Mouse (Mus musculus) megakaryocyte, embryonic 14.5 days (primary cell): ENCODE results near the gene Bdh1. TPM values are rescaled to one million over a fixed set of nuclear protein-coding genes. Genes with fewer than 3 reads are reported as not detected.

ENCODE experiments used
- H3K27me3 ChIP-seq: replicated peaks from 2 replicates; pipeline ENCODE3; 2012; ENCODE audit warnings: inconsistent platforms
- H3K36me3 ChIP-seq: replicated peaks from 2 replicates; pipeline ENCODE3; 2012; ENCODE audit warnings: low read length, inconsistent platforms, mixed read lengths
- H3K4me1 ChIP-seq: 2 replicates; pipeline ENCODE4 v1.6.1; 2012; ENCODE audit warnings: inconsistent platforms
- H3K4me3 ChIP-seq: replicated peaks from 2 replicates; pipeline ENCODE3; 2012; ENCODE audit warnings: moderate library complexity, mild to moderate bottlenecking, inconsistent platforms
- H3K9me3 ChIP-seq: 2 replicates; pipeline ENCODE4 v1.6.1; 2012; ENCODE audit warnings: inconsistent platforms
- FLI1 ChIP-seq: IDR thresholded peaks from 2 replicates; pipeline ENCODE4 v1.6.1; 2012; ENCODE audit warnings: low read length, inconsistent platforms, mixed read lengths
- GATA1 ChIP-seq: IDR thresholded peaks from 3 replicates; pipeline ENCODE4 v1.6.1; 2012; ENCODE audit warnings: mixed read lengths, low read length, inconsistent platforms, borderline replicate concordance
- polyA plus RNA-seq: library from polyadenylated mRNA; stranded (reverse); fragments of >175 nt; gene quantifications from 2 replicates; pipeline ENCODE4 v1.2.3, GENCODE M21; 2012; ENCODE audit warnings: low replicate concordance; ENCODE audit not compliant: insufficient read depth

The Bdh1 gene
- polyA plus RNA-seq, 1 experiment: 9.9 TPM

- peaks cover 5% of the 10 kb centered on the region for H3K4me1 ChIP-seq
- no peak for TF ChIP-seq FLI1
- no peak for TF ChIP-seq GATA1
- peaks cover 23% of the 10 kb centered on the region for H3K27me3 ChIP-seq
- no peak overlapping the region for H3K4me3 ChIP-seq
- H3K9me3 ChIP-seq: peaks cover 38% of the 10 kb centered on the region
- no peaks in the 10 kb centered on the region for H3K36me3 ChIP-seq
Observed at GRCm38 (mm10) chr16:31475123-31475968, 53.3 kb downstream of the Bdh1 start.

- Histone ChIP-seq H3K4me1 (peaks cover 3% of the 10 kb centered on the region), H3K36me3 (no peaks in the 10 kb centered on the region), H3K27me3 (peaks cover 23% of the 10 kb centered on the region), H3K4me3 (no peak overlapping the region), H3K9me3 (peaks cover 42% of the 10 kb centered on the region)
- TF ChIP-seq FLI1 (no peak), GATA1 (no peak)
Observed at GRCm38 (mm10) chr16:31476872-31477603, 55.0 kb downstream of the Bdh1 start.

- H3K9me3 ChIP-seq: peaks cover 10% of the 10 kb centered on the region
- no peaks in the 10 kb centered on the region for H3K36me3 ChIP-seq
- no peak overlapping the region for H3K4me3 ChIP-seq
- no peaks in the 10 kb centered on the region for H3K4me1 ChIP-seq
- peaks cover 14% of the 10 kb centered on the region for H3K27me3 ChIP-seq
- TF ChIP-seq GATA1: no peak
- no peak for TF ChIP-seq FLI1
Observed at GRCm38 (mm10) chr16:31485336-31485735, 63.3 kb downstream of the Bdh1 start.

GRCm38 (mm10) chr16:31487266-31487665, 65.2 kb downstream of the Bdh1 start:
- H3K4me1 ChIP-seq: no peaks in the 10 kb centered on the region
- H3K36me3 ChIP-seq: no peaks in the 10 kb centered on the region
- no peak overlapping the region for H3K4me3 ChIP-seq
- H3K27me3 ChIP-seq: peaks cover 24% of the 10 kb centered on the region
- no peaks in the 10 kb centered on the region for H3K9me3 ChIP-seq
- no peak for TF ChIP-seq FLI1

- TF ChIP-seq FLI1: no peak
- TF ChIP-seq GATA1: no peak
- H3K4me1 ChIP-seq: peaks cover 6% of the 10 kb centered on the region; the same call in 1 of the 2 replicates
- no peaks in the 10 kb centered on the region for H3K36me3 ChIP-seq
- peaks cover 36% of the 10 kb centered on the region for H3K27me3 ChIP-seq
- H3K4me3 ChIP-seq: no peak overlapping the region
- H3K9me3 ChIP-seq: no peaks in the 10 kb centered on the region
Observed at GRCm38 (mm10) chr16:31489096-31489495, 67.0 kb downstream of the Bdh1 start.

GRCm38 (mm10) chr16:31490967-31491366, 68.9 kb downstream of the Bdh1 start:
- H3K4me1 ChIP-seq: peaks cover 6% of the 10 kb centered on the region; the same call in 1 of the 2 replicates
- no peak for TF ChIP-seq FLI1
- TF ChIP-seq GATA1: no peak
- peak overlapping the region; percentile 1 for H3K4me3 ChIP-seq
- H3K9me3 ChIP-seq: no peaks in the 10 kb centered on the region
- H3K27me3 ChIP-seq: peaks cover 46% of the 10 kb centered on the region
- no peaks in the 10 kb centered on the region for H3K36me3 ChIP-seq

- H3K4me1 ChIP-seq: peaks cover 11% of the 10 kb centered on the region; the same call in 1 of the 2 replicates
- TF ChIP-seq GATA1 (no peak), FLI1 (no peak)
- H3K36me3 ChIP-seq: no peaks in the 10 kb centered on the region
- no peaks in the 10 kb centered on the region for H3K9me3 ChIP-seq
- no peak overlapping the region for H3K4me3 ChIP-seq
- peaks cover 46% of the 10 kb centered on the region for H3K27me3 ChIP-seq
Observed at GRCm38 (mm10) chr16:31492921-31493549, 71.0 kb downstream of the Bdh1 start.

GRCm38 (mm10) chr16:31493550-31493965, 71.5 kb downstream of the Bdh1 start:
- Histone ChIP-seq H3K4me3 (no peak overlapping the region), H3K4me1 (peaks cover 17% of the 10 kb centered on the region), H3K27me3 (peaks cover 43% of the 10 kb centered on the region), H3K36me3 (no peaks in the 10 kb centered on the region), H3K9me3 (no peaks in the 10 kb centered on the region)
- TF ChIP-seq GATA1: no peak
- no peak for TF ChIP-seq FLI1

GRCm38 (mm10) chr16:31493991-31494390, 71.9 kb downstream of the Bdh1 start:
- Histone ChIP-seq H3K4me1 (peaks cover 21% of the 10 kb centered on the region), H3K36me3 (no peaks in the 10 kb centered on the region), H3K4me3 (no peak overlapping the region), H3K9me3 (no peaks in the 10 kb centered on the region), H3K27me3 (peaks cover 41% of the 10 kb centered on the region)
- TF ChIP-seq GATA1: no peak
- TF ChIP-seq FLI1: no peak

- H3K36me3 ChIP-seq: no peaks in the 10 kb centered on the region
- no peak overlapping the region for H3K4me3 ChIP-seq
- H3K27me3 ChIP-seq: peaks cover 39% of the 10 kb centered on the region
- no peak for TF ChIP-seq GATA1
- TF ChIP-seq FLI1: no peak
- H3K9me3 ChIP-seq: no peaks in the 10 kb centered on the region
- H3K4me1 ChIP-seq: peaks cover 21% of the 10 kb centered on the region
Observed at GRCm38 (mm10) chr16:31495356-31495755, 73.3 kb downstream of the Bdh1 start.
